Mouse (Mus musculus) forebrain, embryonic 13.5 days (tissue): Measurements from ENCODE around the gene Nudt1. TPM values are rescaled to one million over a fixed set of nuclear protein-coding genes. Genes with fewer than 3 reads are reported as not detected.

ENCODE experiments used
- ATAC-seq: fragments of 200-750 bp; cut with Nextera tagmentation; 2 replicates; pipeline ENCODE4 v1.8.0; 2017
- H3K27ac ChIP-seq: fragments of 300-500 bp; sonication (generic); 2 replicates; pipeline ENCODE4 v1.5.1; 2015; ENCODE audit warnings: inconsistent platforms, mild to moderate bottlenecking, moderate library complexity
- H3K27me3 ChIP-seq: fragments of 300-500 bp; sonication (generic); 2 replicates; pipeline ENCODE4 v1.6.1; 2015; ENCODE audit warnings: mild to moderate bottlenecking, inconsistent platforms
- H3K36me3 ChIP-seq: fragments of 300-500 bp; sonication (generic); 2 replicates; pipeline ENCODE4 v1.6.1; 2015; ENCODE audit warnings: mild to moderate bottlenecking, inconsistent platforms; ENCODE audit not compliant: poor library complexity, severe bottlenecking
- H3K4me1 ChIP-seq: fragments of 300-500 bp; sonication (generic); 2 replicates; pipeline ENCODE4 v1.6.1; 2015; ENCODE audit warnings: inconsistent platforms
- H3K4me2 ChIP-seq: fragments of 300-500 bp; sonication (generic); 2 replicates; pipeline ENCODE4 v1.6.1; 2015; ENCODE audit warnings: inconsistent platforms, mild to moderate bottlenecking, moderate library complexity
- H3K4me3 ChIP-seq: fragments of 300-500 bp; sonication (generic); 2 replicates; pipeline ENCODE4 v1.5.1; 2015; ENCODE audit warnings: mild to moderate bottlenecking, inconsistent platforms
- H3K9ac ChIP-seq: fragments of 300-500 bp; sonication (generic); 2 replicates; pipeline ENCODE4 v1.6.1; 2015; ENCODE audit warnings: mild to moderate bottlenecking, inconsistent platforms
- H3K9me3 ChIP-seq: fragments of 300-500 bp; sonication (generic); replicated peaks from 2 replicates; pipeline ENCODE4 v1.6.1; 2016; ENCODE audit warnings: inconsistent platforms
- WGBS: fragments of 180-500 bp; shearing (Covaris S2); methylation state at CpG from one replicate; pipeline ENCODE4 v1.1.7; 2015; 5-methylcytosine and 5-hydroxymethylcytosine counted together
- polyA plus RNA-seq: library from polyadenylated mRNA; unstranded; fragments of >200 nt; fragmentation: Nextera tagmentation; extraction: Ambion mirVana; gene quantifications from 2 replicates; pipeline ENCODE4 v1.2.1, GENCODE M21; 2015

Gene Nudt1
- polyA plus RNA-seq, 1 experiment from 2014 or later, result 35.7 TPM

GRCm38 (mm10) chr5:140307602-140308001 lies 13.9 kb upstream of the Nudt1 start:
- Histone ChIP-seq H3K4me1 (no peaks in the 10 kb centered on the region), H3K9ac (no peak overlapping the region), H3K9me3 (no peaks in the 10 kb centered on the region), H3K4me3 (no peak overlapping the region), H3K4me2 (no peak overlapping the region), H3K36me3 (peaks cover 95% of the 10 kb centered on the region), H3K27me3 (no peaks in the 10 kb centered on the region), H3K27ac (no peak overlapping the region)
- no peak for ATAC-seq
- 94% methylated on average over 14 of the region's 14 CpGs for WGBS

GRCm38 (mm10) chr5:140316716-140317115 lies 4.7 kb upstream of the Nudt1 start:
- Histone ChIP-seq H3K4me3 (no peak overlapping the region), H3K27me3 (no peaks in the 10 kb centered on the region), H3K4me2 (no peak overlapping the region), H3K9ac (no peak overlapping the region), H3K4me1 (peaks cover 14% of the 10 kb centered on the region), H3K27ac (no peak overlapping the region), H3K36me3 (peaks cover 36% of the 10 kb centered on the region), H3K9me3 (no peaks in the 10 kb centered on the region)
- 70% methylated on average over 3 of the region's 3 CpGs for WGBS
- no peak for ATAC-seq

- H3K9ac ChIP-seq, result peak overlapping the region; percentile 99
- under 1% methylated on average over 17 of the region's 17 CpGs for WGBS
These were observed 510 bp downstream of the Nudt1 start for GRCm38 (mm10) chr5:140321756-140322575.

GRCm38 (mm10) chr5:140324058-140324457 lies 2.6 kb downstream of the Nudt1 start:
- H3K4me1 ChIP-seq, result peaks cover 14% of the 10 kb centered on the region
- H3K9ac ChIP-seq, result no peak overlapping the region
- no peak overlapping the region for H3K4me2 ChIP-seq
- H3K4me3 ChIP-seq, result no peak overlapping the region
- H3K27ac ChIP-seq, result no peak overlapping the region
- WGBS, result 95% methylated on average over 5 of the region's 5 CpGs
- no peaks in the 10 kb centered on the region for H3K27me3 ChIP-seq
- H3K9me3 ChIP-seq, result no peaks in the 10 kb centered on the region
- ATAC-seq, result no peak
- H3K36me3 ChIP-seq, result peaks cover 28% of the 10 kb centered on the region

More at GRCm38 (mm10) chr5:140321756-140322575, 510 bp downstream of the Nudt1 start:
- Histone ChIP-seq H3K27ac (peak overlapping the region; percentile 81), H3K4me3 (peak overlapping the region; percentile 88), H3K4me1 (peaks cover 14% of the 10 kb centered on the region), H3K27me3 (no peaks in the 10 kb centered on the region), H3K9me3 (no peaks in the 10 kb centered on the region), H3K36me3 (peaks cover 13% of the 10 kb centered on the region; the same call in 1 of the 2 replicates), H3K4me2 (peak overlapping the region; percentile 76)
- ATAC-seq, result peak; percentile 11; the same call in 1 of the 2 replicates

- Histone ChIP-seq H3K9me3 (no peaks in the 10 kb centered on the region), H3K4me1 (peaks cover 17% of the 10 kb centered on the region), H3K27me3 (no peaks in the 10 kb centered on the region), H3K4me2 (peak within 1 kb of the TSS; percentile 90), H3K9ac (peak within 1 kb of the TSS; percentile 84), H3K36me3 (peaks cover 31% of the 10 kb centered on the region), H3K27ac (peak within 1 kb of the TSS; percentile 86), H3K4me3 (peak within 1 kb of the TSS; percentile 68)
- ATAC-seq, result peak; percentile 87
- under 1% methylated on average over 39 of the region's 39 CpGs for WGBS
These were observed 10.4 kb downstream of the Nudt1 start, which contains the start of gene Mrm2 for GRCm38 (mm10) chr5:140331615-140332512. Gene Mrm2, minus strand, starts transcription at chr5:140331898.

GRCm38 (mm10) chr5:140332519-140332918 lies 11.1 kb downstream of the Nudt1 start:
- Histone ChIP-seq H3K9me3 (no peaks in the 10 kb centered on the region), H3K4me2 (peak overlapping the region; percentile 90), H3K36me3 (peaks cover 28% of the 10 kb centered on the region), H3K27me3 (no peaks in the 10 kb centered on the region), H3K27ac (no peak overlapping the region), H3K4me3 (peak overlapping the region; percentile 68; the same call in 1 of the 2 replicates), H3K9ac (no peak overlapping the region), H3K4me1 (peaks cover 17% of the 10 kb centered on the region)
- no peak for ATAC-seq
- WGBS, result 53% methylated on average over 4 of the region's 4 CpGs

- Histone ChIP-seq H3K27ac (no peak overlapping the region), H3K4me1 (peaks cover 17% of the 10 kb centered on the region), H3K4me3 (no peak overlapping the region), H3K27me3 (no peaks in the 10 kb centered on the region), H3K9me3 (no peaks in the 10 kb centered on the region), H3K36me3 (peaks cover 28% of the 10 kb centered on the region), H3K4me2 (no peak overlapping the region), H3K9ac (no peak overlapping the region)
- 18% methylated on average over 2 of the region's 2 CpGs for whole genome bisulfite sequencing
- ATAC-seq, result no peak
These were observed 12.2 kb downstream of the Nudt1 start for GRCm38 (mm10) chr5:140333631-140334030.

- WGBS, result 68% methylated on average over 1 of the region's 1 CpGs
These were observed 15.2 kb downstream of the Nudt1 start for GRCm38 (mm10) chr5:140336680-140337079.

GRCm38 (mm10) chr5:140338779-140339178 lies 17.3 kb downstream of the Nudt1 start:
- peaks cover 50% of the 10 kb centered on the region for H3K36me3 ChIP-seq
- H3K4me2 ChIP-seq, result no peak overlapping the region
- no peaks in the 10 kb centered on the region for H3K4me1 ChIP-seq
- H3K9ac ChIP-seq, result no peak overlapping the region
- no peak overlapping the region for H3K27ac ChIP-seq
- H3K9me3 ChIP-seq, result no peaks in the 10 kb centered on the region
- no peak overlapping the region for H3K4me3 ChIP-seq
- no peak for ATAC-seq
- WGBS, result 94% methylated on average over 4 of the region's 4 CpGs
- no peaks in the 10 kb centered on the region for H3K27me3 ChIP-seq

More at GRCm38 (mm10) chr5:140336680-140337079, 15.2 kb downstream of the Nudt1 start:
- H3K9me3 ChIP-seq, result no peaks in the 10 kb centered on the region
- H3K27me3 ChIP-seq, result no peaks in the 10 kb centered on the region
- no peak for ATAC-seq
- no peak overlapping the region for H3K27ac ChIP-seq
- no peak overlapping the region for H3K9ac ChIP-seq
- no peak overlapping the region for H3K4me2 ChIP-seq
- H3K4me1 ChIP-seq, result peaks cover 5% of the 10 kb centered on the region; the same call in 1 of the 2 replicates
- H3K4me3 ChIP-seq, result no peak overlapping the region
- H3K36me3 ChIP-seq, result peaks cover 42% of the 10 kb centered on the region

- peaks cover 60% of the 10 kb centered on the region for H3K36me3 ChIP-seq
- ATAC-seq, result no peak
- WGBS, result 90% methylated on average over 3 of the region's 3 CpGs
These were observed 18.4 kb downstream of the Nudt1 start for GRCm38 (mm10) chr5:140339836-140340235.

GRCm38 (mm10) chr5:140342880-140343279 lies 21.4 kb downstream of the Nudt1 start:
- Histone ChIP-seq H3K9ac (no peak overlapping the region), H3K27me3 (no peaks in the 10 kb centered on the region), H3K9me3 (no peaks in the 10 kb centered on the region), H3K4me3 (no peak overlapping the region), H3K36me3 (peaks cover 75% of the 10 kb centered on the region), H3K4me2 (no peak overlapping the region), H3K4me1 (no peaks in the 10 kb centered on the region), H3K27ac (no peak overlapping the region)
- 87% methylated on average over 4 of the region's 4 CpGs for WGBS
- ATAC-seq, result no peak

More at GRCm38 (mm10) chr5:140339836-140340235, 18.4 kb downstream of the Nudt1 start:
- no peak overlapping the region for H3K4me3 ChIP-seq
- H3K4me2 ChIP-seq, result no peak overlapping the region
- H3K9me3 ChIP-seq, result no peaks in the 10 kb centered on the region
- H3K9ac ChIP-seq, result no peak overlapping the region
- no peak overlapping the region for H3K27ac ChIP-seq
- H3K27me3 ChIP-seq, result no peaks in the 10 kb centered on the region
- no peaks in the 10 kb centered on the region for H3K4me1 ChIP-seq

GRCm38 (mm10) chr5:140345244-140345643 lies 23.8 kb downstream of the Nudt1 start:
- H3K36me3 ChIP-seq, result peaks cover 58% of the 10 kb centered on the region
- H3K27me3 ChIP-seq, result no peaks in the 10 kb centered on the region
- no peaks in the 10 kb centered on the region for H3K9me3 ChIP-seq
- 96% methylated on average over 4 of the region's 4 CpGs for WGBS
- no peak overlapping the region for H3K9ac ChIP-seq
- H3K4me1 ChIP-seq, result no peaks in the 10 kb centered on the region
- H3K4me2 ChIP-seq, result no peak overlapping the region
- no peak for ATAC-seq
- H3K27ac ChIP-seq, result no peak overlapping the region
- H3K4me3 ChIP-seq, result no peak overlapping the region
